In the genomic region with DNA sequence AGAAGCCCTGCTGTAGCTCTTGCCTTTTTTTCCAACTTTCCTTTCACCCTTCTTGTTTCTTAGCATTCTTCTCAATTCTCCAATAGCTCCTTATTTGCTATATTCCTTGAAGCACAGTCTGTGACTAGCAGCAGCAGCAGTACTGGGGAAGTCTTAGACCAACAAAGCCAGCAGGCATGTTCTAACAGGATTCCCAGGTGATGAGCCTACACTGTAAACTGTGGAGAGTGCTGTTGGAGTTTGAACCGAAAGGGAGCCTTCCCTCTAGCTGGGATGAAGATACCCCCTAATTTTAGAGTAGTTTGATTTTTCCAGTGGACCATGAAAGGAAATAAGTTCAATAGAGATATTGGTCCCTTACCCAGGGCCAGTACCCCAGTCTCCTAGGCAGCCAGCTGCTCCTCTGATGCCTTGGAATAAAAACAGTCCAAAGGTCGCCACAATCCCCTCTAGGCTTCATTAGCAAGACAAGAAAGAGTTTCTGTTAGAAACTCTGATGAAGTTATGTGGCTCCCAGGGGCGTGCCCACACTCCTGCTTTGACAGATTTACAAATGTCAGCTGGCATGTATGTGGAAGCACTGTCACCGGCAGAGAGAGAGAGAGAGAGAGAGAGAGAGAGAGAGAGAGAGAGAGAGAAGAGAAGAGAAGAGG, we compare ENCODE assay signal across 16 mouse cellular contexts. TPM values are rescaled to one million over a fixed set of nuclear protein-coding genes. Genes with fewer than 3 reads are reported as not detected.
DNase-seq lines count a peak whose midpoint lies in the region; ATAC-seq and TF ChIP-seq lines count a peak whose summit lies in the region.
"Had no signal": no experiment of that assay in that cellular context is flagged by ENCODE, and none has a peak within 500 bp of the region (broad histone marks: within the 10 kb centered on the region; RNA-seq: fewer than 3 reads in every experiment).

No protein-coding gene starts in this region.

- no peak overlapping the region for H3K9ac ChIP-seq in hindbrain, postnatal 0 days (replicated peaks; ENCODE audit: low read length)
- no peak overlapping the region for H3K9ac ChIP-seq in embryonic facial prominence, embryonic 14.5 days (ENCODE audit: low read depth, low read length)
- no peak overlapping the region for H3K9ac ChIP-seq in midbrain, embryonic 16.5 days (ENCODE audit: low read depth, low read length)
- H3K9ac ChIP-seq: embryonic facial prominence, embryonic 15.5 days; heart, embryonic 15.5 days; liver, embryonic 12.5 days had no signal

- no peak overlapping the region for H3K4me2 ChIP-seq in hindbrain, postnatal 0 days (ENCODE audit: low read depth, low read length)
- no peak overlapping the region for H3K4me2 ChIP-seq in embryonic facial prominence, embryonic 14.5 days (ENCODE audit: low read depth, low read length)
- H3K4me2 ChIP-seq in midbrain, embryonic 16.5 days (ENCODE audit: low read length): no peak overlapping the region
- H3K4me2 ChIP-seq: embryonic facial prominence, embryonic 15.5 days; heart, embryonic 15.5 days; liver, embryonic 12.5 days had no signal

- peak; percentile 50 for DNase-seq in hindbrain, embryonic 10.5 days (ENCODE audit: low spot score)
- DNase-seq in hindbrain, postnatal 0 days (ENCODE audit: low spot score): no peak
- DNase-seq in Muller cell, postnatal 12 days (ENCODE audit: inconsistent ontology term): peak; percentile 43
- peak; percentile 46 for DNase-seq in embryonic facial prominence, embryonic 14.5 days (ENCODE audit: low spot score)
- DNase-seq in cerebellum, adult 9-10 months: no peak
- no peak for DNase-seq in T-cell, adult 2 months (ENCODE audit: low spot score)
- no peak for DNase-seq in thymus, postnatal 14 days
- DNase-seq: adrenal gland, postnatal 25 days; cerebellum, adult 11 months had no signal

- H3K36me3 ChIP-seq in hindbrain, embryonic 10.5 days: no peaks in the 10 kb centered on the region
- H3K36me3 ChIP-seq in hindbrain, postnatal 0 days (ENCODE audit: insufficient read depth, low read length): no peaks in the 10 kb centered on the region
- H3K36me3 ChIP-seq in embryonic facial prominence, embryonic 14.5 days (ENCODE audit: control insufficient read depth, insufficient read depth, low read length): no peaks in the 10 kb centered on the region
- H3K36me3 ChIP-seq in midbrain, embryonic 16.5 days (ENCODE audit: control insufficient read depth, insufficient read depth, low read length): no peaks in the 10 kb centered on the region
- H3K36me3 ChIP-seq: embryonic facial prominence, embryonic 15.5 days; heart, embryonic 15.5 days; liver, embryonic 12.5 days had no signal

- TF ChIP-seq CTCF in hindbrain, postnatal 0 days (IDR thresholded peaks at IDR 0.05; ENCODE audit: low read depth): no peak

- WGBS in hindbrain, embryonic 10.5 days: 7% methylated on average over 4 of the region's 4 CpGs
- WGBS in hindbrain, postnatal 0 days: 6% methylated on average over 3 of the region's 4 CpGs
- WGBS in embryonic facial prominence, embryonic 14.5 days: 5% methylated on average over 4 of the region's 4 CpGs
- 5% methylated on average over 3 of the region's 4 CpGs for WGBS in midbrain, embryonic 16.5 days

- H3K4me1 ChIP-seq in hindbrain, embryonic 10.5 days (replicated peaks): peaks cover 23% of the 10 kb centered on the region
- no peaks in the 10 kb centered on the region for H3K4me1 ChIP-seq in hindbrain, postnatal 0 days (ENCODE audit: insufficient read depth, low read length)
- H3K4me1 ChIP-seq in embryonic facial prominence, embryonic 14.5 days (ENCODE audit: control insufficient read depth, insufficient read depth, low read length): 0 out of 2 replicates have a peak, but pooled peaks cover 8% of the 10 kb centered on the region
- peaks cover 11% of the 10 kb centered on the region for H3K4me1 ChIP-seq in midbrain, embryonic 16.5 days (ENCODE audit: control insufficient read depth, insufficient read depth, low read length)
- H3K4me1 ChIP-seq: heart, embryonic 15.5 days; liver, embryonic 12.5 days had no signal

- no peaks in the 10 kb centered on the region for H3K27me3 ChIP-seq in hindbrain, embryonic 10.5 days (ENCODE audit: insufficient read depth, poor library complexity, severe bottlenecking)
- no peaks in the 10 kb centered on the region for H3K27me3 ChIP-seq in hindbrain, postnatal 0 days (ENCODE audit: insufficient read depth, low read length)
- H3K27me3 ChIP-seq in embryonic facial prominence, embryonic 14.5 days (replicated peaks; ENCODE audit: control insufficient read depth, insufficient read depth, low read length): no peaks in the 10 kb centered on the region
- no peaks in the 10 kb centered on the region for H3K27me3 ChIP-seq in midbrain, embryonic 16.5 days (ENCODE audit: control insufficient read depth, insufficient read depth, low read depth, low read length)
- H3K27me3 ChIP-seq: embryonic facial prominence, embryonic 15.5 days; heart, embryonic 15.5 days; liver, embryonic 12.5 days; Patski had no signal

- 0 out of 2 replicates have a peak overlapping the region, but pooled peaks have one; percentile 56 for H3K27ac ChIP-seq in hindbrain, embryonic 10.5 days
- no peak overlapping the region for H3K27ac ChIP-seq in hindbrain, postnatal 0 days
- H3K27ac ChIP-seq in embryonic facial prominence, embryonic 14.5 days (replicated peaks; ENCODE audit: low read depth, low read length): no peak overlapping the region
- no peak overlapping the region for H3K27ac ChIP-seq in midbrain, embryonic 16.5 days (ENCODE audit: low read length)
- H3K27ac ChIP-seq: embryonic facial prominence, embryonic 15.5 days; heart, embryonic 15.5 days; liver, embryonic 12.5 days; macrophage had no signal

- H3K4me3 ChIP-seq in hindbrain, embryonic 10.5 days: no peak overlapping the region
- no peak overlapping the region for H3K4me3 ChIP-seq in hindbrain, postnatal 0 days (ENCODE audit: low read length)
- no peak overlapping the region for H3K4me3 ChIP-seq in embryonic facial prominence, embryonic 14.5 days (ENCODE audit: low read depth, low read length)
- no peak overlapping the region for H3K4me3 ChIP-seq in midbrain, embryonic 16.5 days (ENCODE audit: low read depth, low read length)
- H3K4me3 ChIP-seq: embryonic facial prominence, embryonic 15.5 days; heart, embryonic 15.5 days; liver, embryonic 12.5 days had no signal

- no peak for ATAC-seq in hindbrain, postnatal 0 days
- 0 out of 2 replicates have a peak, but pooled peaks have one; percentile 47 for ATAC-seq in embryonic facial prominence, embryonic 14.5 days (ENCODE audit: low read depth)
- ATAC-seq in midbrain, embryonic 16.5 days: peak; percentile 78
- ATAC-seq: liver, embryonic 12.5 days; Patski had no signal

- H3K9me3 ChIP-seq in hindbrain, embryonic 10.5 days: no peaks in the 10 kb centered on the region
- H3K9me3 ChIP-seq in hindbrain, postnatal 0 days (ENCODE audit: low read length): peaks cover 3% of the 10 kb centered on the region
- H3K9me3 ChIP-seq in embryonic facial prominence, embryonic 14.5 days (ENCODE audit: control insufficient read depth, low read length): peaks cover 8% of the 10 kb centered on the region; the same call in 1 of the 2 replicates
- peaks cover 2% of the 10 kb centered on the region; the same call in 1 of the 2 replicates for H3K9me3 ChIP-seq in midbrain, embryonic 16.5 days (replicated peaks; ENCODE audit: control insufficient read depth, low read length, poor library complexity, severe bottlenecking)
- H3K9me3 ChIP-seq: heart, embryonic 15.5 days; liver, embryonic 12.5 days had no signal

RNA-seq across cellular contexts. Expression of a gene that starts 46.7 kb away (rescaled TPM):
- 4.7 and 6.4 TPM in 2 replicates for polyA plus RNA-seq in hindbrain, embryonic 10.5 days (2016; fragmentation: Nextera tagmentation; extraction: Ambion mirVana)
- total RNA-seq in hindbrain, postnatal 0 days (2014; rRNA removed): 8.9 and 13.7 TPM in 2 replicates
- polyA plus RNA-seq in hindbrain, postnatal 0 days (2015; fragmentation: Nextera tagmentation; extraction: Ambion mirVana): 3.1 and 3.7 TPM in 2 replicates
- polyA plus RNA-seq in embryonic facial prominence, embryonic 14.5 days (2014; fragmentation: Nextera tagmentation; extraction: Ambion mirVana): 31.2 and 31.6 TPM in 2 replicates
- polyA plus RNA-seq in midbrain, embryonic 16.5 days (2015; fragmentation: Nextera tagmentation; extraction: Ambion mirVana): 3.4 and 5.3 TPM in 2 replicates
- total RNA-seq: neutrophil, adult 5-6 weeks had no signal

Comparison
In these comparisons a context has a peak if more than half of its experiments do, and no peak if none do; other contexts are left out.
1. DNase-seq: peak in hindbrain, embryonic 10.5 days (single experiment), Muller cell, postnatal 12 days (single experiment) and embryonic facial prominence, embryonic 14.5 days (single experiment); none in hindbrain, postnatal 0 days (single experiment), cerebellum, adult 9-10 months (single experiment), T-cell, adult 2 months (single experiment) and thymus, postnatal 14 days (single experiment).